ENCODE assay signal across 18 mouse cellular contexts in the genomic region with DNA sequence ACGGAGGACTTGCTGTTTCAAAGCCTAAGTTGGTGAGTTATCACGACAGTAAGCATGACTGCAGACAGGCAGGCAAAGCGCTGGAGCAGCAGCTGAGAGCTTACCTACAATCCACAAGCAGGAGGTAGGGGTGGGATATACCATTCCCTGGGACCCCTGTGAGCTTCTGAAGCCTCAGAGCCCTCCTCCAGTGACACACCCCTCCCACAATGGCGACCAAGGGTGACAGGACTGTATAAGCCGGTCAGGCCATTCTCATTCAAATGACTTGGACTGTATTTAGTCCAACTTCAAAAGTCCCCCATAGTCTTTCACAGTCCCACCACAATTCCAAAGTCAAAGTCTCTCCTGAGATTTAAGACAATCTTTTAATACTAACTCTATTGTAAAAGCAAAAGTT.
"Had no signal": no experiment of that assay in that cellular context is flagged by ENCODE, and none has a peak within 500 bp of the region (broad histone marks: within the 10 kb centered on the region; RNA-seq: fewer than 3 reads in every experiment).

No protein-coding gene starts in this region.

- DNase-seq: lung, adult 18-20 months; lung, embryonic 14.5 days; lung, postnatal 10 days; lung, postnatal 4 days; midbrain, embryonic 14.5 days; retina, postnatal 1 day; right cerebral cortex, adult 18-20 months; right cerebral cortex, postnatal 25 days; right cerebral cortex, postnatal 4 days; spleen, adult 18-20 months; thymus, adult 18-20 months; thymus, postnatal 14 days; thymus, postnatal 36 days had no signal

- H3K9ac ChIP-seq: lung, embryonic 14.5 days; midbrain, embryonic 12.5 days; neural tube, embryonic 13.5 days; neural tube, embryonic 15.5 days had no signal

- H3K4me1 ChIP-seq: midbrain, embryonic 10.5 days; midbrain, embryonic 12.5 days; neural tube, embryonic 13.5 days; neural tube, embryonic 15.5 days had no signal

- H3K27ac ChIP-seq: midbrain, embryonic 10.5 days; midbrain, embryonic 12.5 days; neural tube, embryonic 13.5 days; neural tube, embryonic 15.5 days had no signal

- H3K4me3 ChIP-seq: midbrain, embryonic 10.5 days; midbrain, embryonic 12.5 days; myocyte; neural tube, embryonic 13.5 days; neural tube, embryonic 15.5 days had no signal

- H3K9me3 ChIP-seq: midbrain, embryonic 10.5 days; midbrain, embryonic 12.5 days; neural tube, embryonic 13.5 days; neural tube, embryonic 15.5 days had no signal

- H3K36me3 ChIP-seq: midbrain, embryonic 10.5 days; midbrain, embryonic 12.5 days; neural tube, embryonic 13.5 days; neural tube, embryonic 15.5 days had no signal
